Mouse (Mus musculus) CD4-positive, CD25-positive, alpha-beta regulatory T cell, adult 4 months (primary cell): ENCODE results near the gene Slc51b. TPM values are rescaled to one million over a fixed set of nuclear protein-coding genes. Genes with fewer than 3 reads are reported as not detected.

Experiments
- ATAC-seq: one replicate; pipeline ENCODE4 v1.8.0; 2017
- polyA plus RNA-seq, 2 experiments: library from polyadenylated mRNA; unstranded; fragments of 100-300 nt; shearing (Covaris generic); gene quantifications; one replicate each; pipeline ENCODE4 v1.2.1; 2017

The Slc51b gene
- polyA plus RNA-seq, 2 experiments from 2014 or later, result not detected

- no peak for ATAC-seq
These were observed 14.9 kb downstream of the Slc51b start for GRCm38 (mm10) chr9:65407861-65408260.

- no peak for ATAC-seq
These were observed 15.4 kb downstream of the Slc51b start for GRCm38 (mm10) chr9:65407327-65407726.

- ATAC-seq, result no peak
These were observed 17.6 kb downstream of the Slc51b start for GRCm38 (mm10) chr9:65405184-65405449.

- no peak for ATAC-seq
These were observed 18.2 kb downstream of the Slc51b start for GRCm38 (mm10) chr9:65404331-65405183.

GRCm38 (mm10) chr9:65399934-65400333 is 22.8 kb downstream of the Slc51b start:
- no peak for ATAC-seq

- no peak for ATAC-seq
These were observed 24.5 kb downstream of the Slc51b start, which contains the start of gene Rasl12 for GRCm38 (mm10) chr9:65398279-65398678. TSS of gene Rasl12 (plus strand) at chr9:65398506.

- no peak for ATAC-seq
These were observed 28.4 kb downstream of the Slc51b start for GRCm38 (mm10) chr9:65394360-65394759.

- no peak for ATAC-seq
These were observed 29.1 kb downstream of the Slc51b start for GRCm38 (mm10) chr9:65393606-65394005.

GRCm38 (mm10) chr9:65392638-65393364 is 30.0 kb downstream of the Slc51b start:
- no peak for ATAC-seq

GRCm38 (mm10) chr9:65391613-65391964 is 31.2 kb downstream of the Slc51b start, which contains the start of gene Kbtbd13:
TSS of gene Kbtbd13 (minus strand) at chr9:65391652.
- no peak for ATAC-seq

GRCm38 (mm10) chr9:65390752-65391612 is 31.8 kb downstream of the Slc51b start:
- no peak for ATAC-seq

- no peak for ATAC-seq
These were observed 36.2 kb downstream of the Slc51b start for GRCm38 (mm10) chr9:65386373-65387140.

- ATAC-seq, result no peak
These were observed 38.5 kb downstream of the Slc51b start for GRCm38 (mm10) chr9:65384276-65384675.

GRCm38 (mm10) chr9:65382751-65383097 is 40.0 kb downstream of the Slc51b start:
- no peak for ATAC-seq

- no peak for ATAC-seq
These were observed 40.6 kb downstream of the Slc51b start for GRCm38 (mm10) chr9:65382031-65382750.

GRCm38 (mm10) chr9:65381017-65381590 is 41.7 kb downstream of the Slc51b start:
- no peak for ATAC-seq

GRCm38 (mm10) chr9:65375163-65375934 is 47.4 kb downstream of the Slc51b start:
- no peak for ATAC-seq

GRCm38 (mm10) chr9:65374468-65375162 is 48.1 kb downstream of the Slc51b start:
- ATAC-seq, result no peak

- ATAC-seq, result no peak
These were observed 50.3 kb downstream of the Slc51b start for GRCm38 (mm10) chr9:65372449-65372848.

- no peak for ATAC-seq
These were observed 51.0 kb downstream of the Slc51b start for GRCm38 (mm10) chr9:65371756-65372155.
